Mouse (Mus musculus) hindbrain, embryonic 11.5 days (tissue): Measurements from ENCODE around the gene 1600012H06Rik. TPM values are rescaled to one million over a fixed set of nuclear protein-coding genes. Genes with fewer than 3 reads are reported as not detected.
"Not testable (repeated sequence)": the region's sequence is repeated elsewhere in the genome, so short reads cannot be mapped to it uniquely, and the experiment has no call there.

Source experiments
- ATAC-seq: fragments of 200-750 bp; cut with Nextera tagmentation; 2 replicates; pipeline ENCODE4 v1.8.0; 2017; ENCODE audit warnings: mild to moderate bottlenecking, moderate TSS enrichment, moderate library complexity; ENCODE audit not compliant: low FRiP score
- DNase-seq: peaks from one replicate; pipeline ENCODE4 v3.0.0-alpha.2; 2015; ENCODE audit warnings: low spot score
- H3K27ac ChIP-seq: fragments of 300-500 bp; sonication (generic); 2 replicates; pipeline ENCODE4 v1.5.1; 2014; ENCODE audit warnings: mild to moderate bottlenecking, low read depth, low read length
- H3K27me3 ChIP-seq: fragments of 300-500 bp; sonication (generic); 2 replicates; pipeline ENCODE4 v1.6.1; 2014; ENCODE audit warnings: mild to moderate bottlenecking, low read length, moderate library complexity, mixed read lengths; ENCODE audit not compliant: control insufficient read depth, insufficient read depth
- H3K36me3 ChIP-seq: fragments of 300-500 bp; sonication (generic); 2 replicates; pipeline ENCODE4 v1.6.1; 2014; ENCODE audit warnings: mild to moderate bottlenecking, low read length, moderate library complexity, mixed read lengths; ENCODE audit not compliant: control insufficient read depth, insufficient read depth
- H3K4me1 ChIP-seq: fragments of 300-500 bp; sonication (generic); replicated peaks from 2 replicates; pipeline ENCODE4 v1.6.1; 2014; ENCODE audit warnings: low read length, mixed read lengths; ENCODE audit not compliant: control insufficient read depth, insufficient read depth
- H3K4me2 ChIP-seq: fragments of 300-500 bp; sonication (generic); replicated peaks from 2 replicates; pipeline ENCODE4 v1.6.1; 2014; ENCODE audit warnings: mild to moderate bottlenecking, low read depth, low read length
- H3K4me3 ChIP-seq: fragments of 300-500 bp; sonication (generic); 2 replicates; pipeline ENCODE4 v1.5.1; 2014; ENCODE audit warnings: low read depth, low read length
- H3K9ac ChIP-seq: fragments of 300-500 bp; sonication (generic); 2 replicates; pipeline ENCODE4 v1.6.1; 2014; ENCODE audit warnings: low read depth, low read length
- H3K9me3 ChIP-seq: fragments of 300-500 bp; sonication (generic); 2 replicates; pipeline ENCODE4 v1.6.1; 2016; ENCODE audit warnings: low read length; ENCODE audit not compliant: control insufficient read depth
- WGBS: fragments of 180-500 bp; shearing (Covaris S2); extraction: QIAGEN DNeasy Blood & Tissue Kit; methylation state at CpG from one replicate; pipeline ENCODE4 v1.1.7; 2014; 5-methylcytosine and 5-hydroxymethylcytosine counted together
- polyA plus RNA-seq: library from polyadenylated mRNA; unstranded; fragments of >200 nt; fragmentation: Nextera tagmentation; extraction: Ambion mirVana; gene quantifications from 2 replicates; pipeline ENCODE4 v1.2.1, GENCODE M21; 2014

1600012H06Rik gene
- polyA plus RNA-seq, 1 experiment from 2014 or later = 39.4 TPM

GRCm38 (mm10) chr17:14958686-14959327 lies 15.8 kb downstream of the 1600012H06Rik start:
- Histone ChIP-seq H3K36me3 (no peaks in the 10 kb centered on the region), H3K27me3 (no peaks in the 10 kb centered on the region), H3K27ac (no peak overlapping the region), H3K4me2 (no peak overlapping the region), H3K9ac (no peak overlapping the region), H3K4me1 (peaks cover 2% of the 10 kb centered on the region; the same call in 1 of the 2 replicates), H3K4me3 (no peak overlapping the region), H3K9me3 (no peaks in the 10 kb centered on the region)
- DNase-seq (no peak), ATAC-seq (no peak)
- 93% methylated on average over 5 of the region's 5 CpGs for whole genome bisulfite sequencing

- H3K4me3 ChIP-seq = peak overlapping the region; percentile 24
- no peaks in the 10 kb centered on the region for H3K9me3 ChIP-seq
- no peak overlapping the region for H3K27ac ChIP-seq
- 27% methylated on average over 3 of the region's 3 CpGs for WGBS
- H3K4me2 ChIP-seq = peak overlapping the region; percentile 37
- H3K27me3 ChIP-seq = no peaks in the 10 kb centered on the region
- no peak for DNase-seq
- 0 out of 2 replicates have a peak overlapping the region, but pooled peaks have one; percentile 19 for H3K9ac ChIP-seq
- no peak for ATAC-seq
- peaks cover 2% of the 10 kb centered on the region; the same call in 1 of the 2 replicates for H3K4me1 ChIP-seq
- H3K36me3 ChIP-seq = no peaks in the 10 kb centered on the region
Measured at GRCm38 (mm10) chr17:14959979-14960378, 17.0 kb downstream of the 1600012H06Rik start.

GRCm38 (mm10) chr17:14960520-14960919 lies 17.5 kb downstream of the 1600012H06Rik start:
- Histone ChIP-seq H3K9ac (peak overlapping the region; percentile 66; the same call in 1 of the 2 replicates), H3K36me3 (no peaks in the 10 kb centered on the region), H3K27ac (no peak overlapping the region), H3K4me1 (peaks cover 2% of the 10 kb centered on the region; the same call in 1 of the 2 replicates), H3K27me3 (no peaks in the 10 kb centered on the region), H3K4me2 (peak overlapping the region; percentile 93), H3K9me3 (no peaks in the 10 kb centered on the region), H3K4me3 (peak overlapping the region; percentile 61)
- WGBS = 0% methylated on average over 17 of the region's 23 CpGs
- DNase-seq (peak; percentile 38), ATAC-seq (peak; percentile 26)

- DNase-seq (peak; percentile 47), ATAC-seq (peak; percentile 80)
- under 1% methylated on average over 37 of the region's 100 CpGs for WGBS
- peak within 1 kb of the TSS; percentile 61 for H3K4me3 ChIP-seq
- peak within 1 kb of the TSS; percentile 66 for H3K9ac ChIP-seq
- H3K27me3 ChIP-seq, H3K36me3 ChIP-seq, H3K4me1 ChIP-seq, H3K27ac ChIP-seq, H3K9me3 ChIP-seq: not testable (repeated sequence)
- H3K4me2 ChIP-seq = peak within 1 kb of the TSS; percentile 93
Measured at GRCm38 (mm10) chr17:14960951-14961556, 18.1 kb downstream of the 1600012H06Rik start, which contains the start of gene Phf10. Phf10 (minus strand) TSS chr17:14961273.

GRCm38 (mm10) chr17:14961557-14962154 lies 18.7 kb downstream of the 1600012H06Rik start:
- not testable (repeated sequence) for DNase-seq, H3K27ac ChIP-seq, H3K4me3 ChIP-seq, H3K36me3 ChIP-seq, H3K27me3 ChIP-seq, H3K9me3 ChIP-seq, H3K4me2 ChIP-seq, H3K9ac ChIP-seq, H3K4me1 ChIP-seq
- ATAC-seq = peak; percentile 92
- WGBS = no CpG with 5 or more reads among the region's 44 CpGs

- not testable (repeated sequence) for DNase-seq, H3K4me1 ChIP-seq, H3K4me2 ChIP-seq, H3K4me3 ChIP-seq, H3K36me3 ChIP-seq, H3K9me3 ChIP-seq, H3K9ac ChIP-seq, H3K27me3 ChIP-seq, ATAC-seq, H3K27ac ChIP-seq
- WGBS = no CpG with 5 or more reads among the region's 6 CpGs
Measured at GRCm38 (mm10) chr17:14968373-14968913, 25.5 kb downstream of the 1600012H06Rik start.

GRCm38 (mm10) chr17:14977718-14978361 lies 34.9 kb downstream of the 1600012H06Rik start:
- not testable (repeated sequence) for DNase-seq, H3K4me2 ChIP-seq, H3K9ac ChIP-seq, H3K9me3 ChIP-seq, H3K27me3 ChIP-seq, H3K4me1 ChIP-seq, H3K4me3 ChIP-seq, H3K36me3 ChIP-seq, H3K27ac ChIP-seq
- peak; percentile 23 for ATAC-seq
- WGBS = under 1% methylated on average over 4 of the region's 7 CpGs

- not testable (repeated sequence) for H3K9me3 ChIP-seq, H3K4me3 ChIP-seq, H3K27me3 ChIP-seq, DNase-seq, H3K36me3 ChIP-seq, H3K27ac ChIP-seq, H3K4me2 ChIP-seq, H3K9ac ChIP-seq, H3K4me1 ChIP-seq
- ATAC-seq = peak; percentile 98
- no CpG with 5 or more reads among the region's 60 CpGs for WGBS
Measured at GRCm38 (mm10) chr17:14978362-14979038, 35.5 kb downstream of the 1600012H06Rik start, which contains the start of the genes 9030025P20Rik and Gm3417. 9030025P20Rik (plus strand) TSS chr17:14978468. Gm3417 (minus strand) TSS chr17:14978790.
